Comparison of ENCODE assay signal across 16 mouse cellular contexts in genomic region chr6:33690601-33691000, GRCm38 (mm10).
"Had no signal": no experiment of that assay in that cellular context is flagged by ENCODE, and none has a peak within 500 bp of the region (broad histone marks: within the 10 kb centered on the region; RNA-seq: fewer than 3 reads in every experiment).

No protein-coding gene starts in this region.

- H3K36me3 ChIP-seq: limb, embryonic 10.5 days; liver, embryonic 15.5 days; midbrain, embryonic 15.5 days; neural tube, embryonic 12.5 days had no signal

- H3K27ac ChIP-seq: limb, embryonic 10.5 days; liver, embryonic 15.5 days; midbrain, embryonic 15.5 days; neural tube, embryonic 12.5 days; stomach, postnatal 0 days had no signal

- H3K9ac ChIP-seq: liver, embryonic 15.5 days; midbrain, embryonic 15.5 days; neural tube, embryonic 12.5 days had no signal

- DNase-seq: kidney, adult 18-20 months; kidney, postnatal 10 days; kidney, postnatal 4 days; lung, adult 2 months; lung, postnatal 36 days; right cerebral cortex, postnatal 14 days; thymus, adult 18-20 months; thymus, postnatal 14 days had no signal

- H3K9me3 ChIP-seq: limb, embryonic 10.5 days; liver, embryonic 15.5 days; midbrain, embryonic 15.5 days; neural tube, embryonic 12.5 days had no signal

- H3K4me1 ChIP-seq: liver, embryonic 15.5 days; neural tube, embryonic 12.5 days had no signal

- H3K4me2 ChIP-seq: liver, embryonic 11.5 days; liver, embryonic 15.5 days; midbrain, embryonic 11.5 days; midbrain, embryonic 15.5 days; neural tube, embryonic 12.5 days had no signal

- ATAC-seq: lung, postnatal 0 days; midbrain, embryonic 15.5 days had no signal

- H3K27me3 ChIP-seq: liver, embryonic 15.5 days; midbrain, embryonic 15.5 days; neural tube, embryonic 12.5 days had no signal

- H3K4me3 ChIP-seq: limb, embryonic 10.5 days; liver, embryonic 15.5 days; midbrain, embryonic 15.5 days; neural tube, embryonic 12.5 days had no signal
